Mouse (Mus musculus) heart, adult 2 months (tissue): ENCODE results near the gene Ntsr1. TPM values are rescaled to one million over a fixed set of nuclear protein-coding genes. Genes with fewer than 3 reads are reported as not detected.
A peak's percentile ranks its signal among the peaks of the same experiment; 100 is the strongest.

ENCODE experiments used
- DNase-seq, 2 experiments: peaks; one replicate each; pipeline ENCODE4 v3.0.0; 2021
- H3K27ac ChIP-seq: fragments of 200-600 bp; 2 replicates; pipeline ENCODE4 v1.8.1; 2022
- H3K27me3 ChIP-seq: fragments of 200-500 bp; 2 replicates; pipeline ENCODE4 v1.6.1; 2012; ENCODE audit warnings: mild to moderate bottlenecking, low read length, inconsistent platforms, mixed read lengths; ENCODE audit not compliant: control insufficient read depth, insufficient read depth
- H3K36me3 ChIP-seq: fragments of 200-500 bp; 2 replicates; pipeline ENCODE4 v1.6.1; 2012; ENCODE audit warnings: low read length, inconsistent platforms; ENCODE audit not compliant: control insufficient read depth, insufficient read depth
- H3K4me1 ChIP-seq: fragments of 200-500 bp; 2 replicates; pipeline ENCODE4 v1.6.1; 2011; ENCODE audit warnings: low read length; ENCODE audit not compliant: control insufficient read depth, insufficient read depth
- H3K4me3 ChIP-seq: fragments of 200-600 bp; 2 replicates; pipeline ENCODE4 v1.8.1; 2022
- H3K79me2 ChIP-seq: fragments of 200-500 bp; replicated peaks from 2 replicates; pipeline ENCODE4 v1.6.1; 2012; ENCODE audit warnings: mild to moderate bottlenecking, inconsistent platforms, low read length, moderate library complexity, mixed read lengths; ENCODE audit not compliant: control insufficient read depth, insufficient read depth
- H3K9ac ChIP-seq: fragments of 200-500 bp; 2 replicates; pipeline ENCODE4 v1.6.1; 2012; ENCODE audit warnings: low read depth, mild to moderate bottlenecking, control low read depth, inconsistent platforms, low read length, mixed read lengths
- CTCF ChIP-seq: fragments of 200-600 bp; IDR thresholded peaks from 2 replicates; pipeline ENCODE4 v1.8.1; 2022; ENCODE audit warnings: antibody characterized with exemption, mild to moderate bottlenecking, moderate library complexity
- EP300 ChIP-seq: fragments of 200-500 bp; IDR thresholded peaks from 2 replicates; pipeline ENCODE4 v1.6.1; 2011; ENCODE audit warnings: low read depth, low read length, control low read depth; ENCODE audit not compliant: insufficient read depth
- POLR2A ChIP-seq: fragments of 200-500 bp; IDR thresholded peaks from 2 replicates; pipeline ENCODE4 v1.6.1; 2011; ENCODE audit warnings: mild to moderate bottlenecking, low read depth, low read length, control low read depth; ENCODE audit not compliant: insufficient read depth
- WGBS: fragments of 180-500 bp; shearing (Covaris S2); methylation state at CpG from one replicate; pipeline ENCODE4 v1.1.7; 2018; 5-methylcytosine and 5-hydroxymethylcytosine counted together
- intact Hi-C: fragments of 180-260 bp; cut with DNase I; formaldehyde crosslinking; loops from one replicate; pipeline ENCODE4 v1.15.1; 2025
- polyA plus RNA-seq: library from polyadenylated mRNA; depleted of rRNA; stranded (reverse); fragments of >200 nt; gene quantifications from 2 replicates; pipeline ENCODE4 v1.2.3, GENCODE M21; 2012
- total RNA-seq, 2 experiments: library from RNA; stranded (reverse); gene quantifications; 2 replicates each; pipeline ENCODE4 v1.2.3; 2021

The Ntsr1 gene
- total and polyA plus RNA-seq, 3 experiments = not detected

GRCm38 (mm10) chr2:180527883-180528282 is 28.1 kb downstream of the Ntsr1 start:
- Histone ChIP-seq H3K27me3 (no peaks in the 10 kb centered on the region; the same call in 1 of the 2 replicates), H3K36me3 (no peaks in the 10 kb centered on the region), H3K4me3 (no peak overlapping the region), H3K9ac (no peak overlapping the region), H3K27ac (no peak overlapping the region), H3K4me1 (no peaks in the 10 kb centered on the region), H3K79me2 (no peaks in the 10 kb centered on the region)
- intact Hi-C loops = no loop called here
- DNase-seq = no peak
- TF ChIP-seq EP300 = no peak
- TF ChIP-seq POLR2A = no peak
- TF ChIP-seq CTCF = no peak
- 10% methylated on average over 8 of the region's 8 CpGs for WGBS

GRCm38 (mm10) chr2:180530130-180530529 is 30.4 kb downstream of the Ntsr1 start:
- 25% methylated on average over 7 of the region's 7 CpGs for WGBS
- Histone ChIP-seq H3K27me3 (no peaks in the 10 kb centered on the region; the same call in 1 of the 2 replicates), H3K9ac (no peak overlapping the region), H3K79me2 (no peaks in the 10 kb centered on the region), H3K27ac (no peak overlapping the region), H3K4me3 (no peak overlapping the region), H3K4me1 (no peaks in the 10 kb centered on the region), H3K36me3 (no peaks in the 10 kb centered on the region)
- TF ChIP-seq CTCF (no peak), POLR2A (no peak), EP300 (no peak)
- intact Hi-C loops = no loop called here
- DNase-seq = no peak

- no peak overlapping the region for H3K27ac ChIP-seq
- H3K27me3 ChIP-seq = no peaks in the 10 kb centered on the region; the same call in 1 of the 2 replicates
- H3K79me2 ChIP-seq = no peaks in the 10 kb centered on the region
- no peak overlapping the region for H3K9ac ChIP-seq
- intact Hi-C loops = no loop called here
- H3K4me3 ChIP-seq = no peak overlapping the region
- DNase-seq = no peak
- TF ChIP-seq EP300 (no peak), POLR2A (no peak), CTCF (no peak)
- H3K36me3 ChIP-seq = no peaks in the 10 kb centered on the region
- H3K4me1 ChIP-seq = no peaks in the 10 kb centered on the region
- WGBS = 27% methylated on average over 3 of the region's 3 CpGs
These were observed 30.8 kb downstream of the Ntsr1 start for GRCm38 (mm10) chr2:180530584-180530983.

- H3K27me3 ChIP-seq = no peaks in the 10 kb centered on the region; the same call in 1 of the 2 replicates
- no peaks in the 10 kb centered on the region for H3K4me1 ChIP-seq
- H3K36me3 ChIP-seq = no peaks in the 10 kb centered on the region
- H3K27ac ChIP-seq = no peak overlapping the region
- no peak overlapping the region for H3K4me3 ChIP-seq
- DNase-seq = no peak
- intact Hi-C loops = no loop called here
- H3K9ac ChIP-seq = no peak overlapping the region
- WGBS = 63% methylated on average over 7 of the region's 7 CpGs
- TF ChIP-seq EP300 (no peak), POLR2A (no peak), CTCF (no peak)
- H3K79me2 ChIP-seq = no peaks in the 10 kb centered on the region
These were observed 32.1 kb downstream of the Ntsr1 start for GRCm38 (mm10) chr2:180531671-180532385.

GRCm38 (mm10) chr2:180532386-180532995 is 32.7 kb downstream of the Ntsr1 start:
- peak in 1 of 2 experiments; percentile 8 for DNase-seq
- 58% methylated on average over 6 of the region's 6 CpGs for WGBS
- H3K4me1 ChIP-seq = no peaks in the 10 kb centered on the region

GRCm38 (mm10) chr2:180533237-180533636 is 33.5 kb downstream of the Ntsr1 start:
- WGBS = 40% methylated on average over 4 of the region's 4 CpGs

More at GRCm38 (mm10) chr2:180532386-180532995, 32.7 kb downstream of the Ntsr1 start:
- H3K27ac ChIP-seq = no peak overlapping the region
- no peak overlapping the region for H3K4me3 ChIP-seq
- no peaks in the 10 kb centered on the region; the same call in 1 of the 2 replicates for H3K27me3 ChIP-seq
- TF ChIP-seq CTCF = no peak
- no peak for TF ChIP-seq EP300
- TF ChIP-seq POLR2A = no peak
- no peaks in the 10 kb centered on the region for H3K79me2 ChIP-seq
- intact Hi-C loops = no loop called here
- no peaks in the 10 kb centered on the region for H3K36me3 ChIP-seq
- no peak overlapping the region for H3K9ac ChIP-seq

More at GRCm38 (mm10) chr2:180533237-180533636, 33.5 kb downstream of the Ntsr1 start:
- Histone ChIP-seq H3K27me3 (no peaks in the 10 kb centered on the region), H3K27ac (no peak overlapping the region), H3K4me3 (no peak overlapping the region), H3K79me2 (no peaks in the 10 kb centered on the region), H3K9ac (no peak overlapping the region), H3K4me1 (no peaks in the 10 kb centered on the region), H3K36me3 (no peaks in the 10 kb centered on the region)
- TF ChIP-seq CTCF (no peak), EP300 (no peak), POLR2A (no peak)
- intact Hi-C loops = no loop called here
- no peak for DNase-seq
